Mouse (Mus musculus): ENCODE data around the gene Asb2. TPM values are rescaled to one million over a fixed set of nuclear protein-coding genes. Genes with fewer than 3 reads are reported as not detected.

Asb2 gene
- polyA plus RNA-seq, 1 experiment from 2014 or later, result 0.87 TPM

DNA sequence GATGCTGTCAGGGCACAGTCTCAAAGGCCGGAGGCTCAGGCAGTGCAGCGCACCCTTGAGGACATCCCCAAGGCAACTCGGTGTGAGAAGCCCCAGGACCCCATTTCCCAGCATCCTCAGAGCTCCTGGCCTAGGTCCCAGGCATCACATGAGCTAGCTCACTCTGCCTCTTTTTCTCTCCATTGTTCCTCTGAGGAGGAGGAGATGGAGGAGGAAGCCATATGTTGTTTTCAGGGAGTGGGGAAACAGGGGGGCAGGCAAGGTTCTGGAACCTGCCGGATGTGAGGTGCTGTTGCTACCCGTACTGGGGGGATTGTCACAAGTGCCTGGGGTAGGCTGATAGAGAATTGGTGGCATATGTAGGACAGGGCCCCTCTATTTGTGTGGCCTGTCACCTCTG, 20.3 kb upstream of the Asb2 start:
- no peak for ATAC-seq (ENCODE audit: insufficient number of reproducible peaks, insufficient read depth, low FRiP score, low TSS enrichment, low read depth)
- 71% methylated on average over 5 of the region's 5 CpGs for WGBS

GRCm38 (mm10) chr12:103373530-103374236, 17.9 kb upstream of the Asb2 start:
- Histone ChIP-seq H3K4me1 (no peaks in the 10 kb centered on the region), H3K4me3 (no peak overlapping the region), H3K36me3 (no peaks in the 10 kb centered on the region), H3K27me3 (0 out of 2 replicates have a peak, but pooled peaks cover under 1% of the 10 kb centered on the region), H3K9me3 (no peaks in the 10 kb centered on the region), H3K27ac (no peak overlapping the region), H3K9ac (no peak overlapping the region), H3K4me2 (no peak overlapping the region)
- no peak for ATAC-seq (ENCODE audit: insufficient number of reproducible peaks, insufficient read depth, low FRiP score, low TSS enrichment, low read depth)
- 77% methylated on average over 8 of the region's 8 CpGs for WGBS

More for the DNA sequence above, 20.3 kb upstream of the Asb2 start:
- H3K9ac ChIP-seq, result no peak overlapping the region
- H3K4me3 ChIP-seq, result no peak overlapping the region
- H3K27ac ChIP-seq, result no peak overlapping the region
- no peaks in the 10 kb centered on the region for H3K27me3 ChIP-seq
- H3K4me2 ChIP-seq, result no peak overlapping the region
- H3K36me3 ChIP-seq, result no peaks in the 10 kb centered on the region
- no peaks in the 10 kb centered on the region for H3K9me3 ChIP-seq
- no peaks in the 10 kb centered on the region for H3K4me1 ChIP-seq

GRCm38 (mm10) chr12:103371711-103372110, 15.9 kb upstream of the Asb2 start:
- WGBS, result 30% methylated on average over 6 of the region's 6 CpGs
- no peak overlapping the region for H3K4me2 ChIP-seq
- ATAC-seq (ENCODE audit: insufficient number of reproducible peaks, insufficient read depth, low FRiP score, low TSS enrichment, low read depth), result no peak
- H3K9ac ChIP-seq, result no peak overlapping the region
- H3K4me3 ChIP-seq, result no peak overlapping the region
- H3K4me1 ChIP-seq, result no peaks in the 10 kb centered on the region
- H3K27me3 ChIP-seq, result peaks cover 7% of the 10 kb centered on the region; the same call in 1 of the 2 replicates
- no peaks in the 10 kb centered on the region for H3K9me3 ChIP-seq
- H3K27ac ChIP-seq, result no peak overlapping the region
- no peaks in the 10 kb centered on the region for H3K36me3 ChIP-seq

- WGBS, result 80% methylated on average over 4 of the region's 4 CpGs
Observed at GRCm38 (mm10) chr12:103370861-103371260, 15.1 kb upstream of the Asb2 start.

GRCm38 (mm10) chr12:103368777-103369176, 13.0 kb upstream of the Asb2 start:
- H3K4me2 ChIP-seq, result no peak overlapping the region
- ATAC-seq (ENCODE audit: insufficient number of reproducible peaks, insufficient read depth, low FRiP score, low TSS enrichment, low read depth), result no peak

More at GRCm38 (mm10) chr12:103370861-103371260, 15.1 kb upstream of the Asb2 start:
- ATAC-seq (ENCODE audit: insufficient number of reproducible peaks, insufficient read depth, low FRiP score, low TSS enrichment, low read depth), result no peak
- H3K4me3 ChIP-seq, result no peak overlapping the region
- no peaks in the 10 kb centered on the region for H3K9me3 ChIP-seq
- H3K27ac ChIP-seq, result no peak overlapping the region
- no peaks in the 10 kb centered on the region for H3K4me1 ChIP-seq
- H3K4me2 ChIP-seq, result no peak overlapping the region
- H3K27me3 ChIP-seq, result peaks cover 7% of the 10 kb centered on the region; the same call in 1 of the 2 replicates
- no peaks in the 10 kb centered on the region for H3K36me3 ChIP-seq
- H3K9ac ChIP-seq, result no peak overlapping the region

DNA sequence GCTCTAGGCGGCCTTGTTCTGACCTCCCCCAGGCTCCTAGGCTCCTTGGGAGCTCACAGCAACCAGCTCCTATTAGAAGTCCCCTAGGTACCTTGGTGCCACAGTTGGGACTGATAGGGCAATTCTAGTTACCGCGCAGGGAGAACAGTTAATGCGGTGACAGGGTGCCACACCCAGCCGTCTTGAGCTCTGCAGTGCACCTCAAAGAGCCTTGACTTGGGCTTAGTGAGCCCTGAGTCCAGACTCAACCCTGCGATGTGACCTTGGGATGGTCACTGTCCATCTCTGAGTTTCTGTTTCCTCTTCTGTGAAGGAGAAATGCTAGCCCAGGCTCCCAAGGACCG, 12.5 kb upstream of the Asb2 start:
- no peak for ATAC-seq (ENCODE audit: insufficient number of reproducible peaks, insufficient read depth, low FRiP score, low TSS enrichment, low read depth)

More at GRCm38 (mm10) chr12:103368777-103369176, 13.0 kb upstream of the Asb2 start:
- H3K9ac ChIP-seq, result no peak overlapping the region
- no peak overlapping the region for H3K4me3 ChIP-seq
- peaks cover 7% of the 10 kb centered on the region; the same call in 1 of the 2 replicates for H3K27me3 ChIP-seq
- 59% methylated on average over 2 of the region's 2 CpGs for WGBS
- no peaks in the 10 kb centered on the region for H3K9me3 ChIP-seq
- no peak overlapping the region for H3K27ac ChIP-seq
- H3K4me1 ChIP-seq, result no peaks in the 10 kb centered on the region
- no peaks in the 10 kb centered on the region for H3K36me3 ChIP-seq

GRCm38 (mm10) chr12:103367620-103368325, 12.0 kb upstream of the Asb2 start:
- Histone ChIP-seq H3K27me3 (peaks cover 7% of the 10 kb centered on the region; the same call in 1 of the 2 replicates), H3K9me3 (no peaks in the 10 kb centered on the region), H3K4me3 (no peak overlapping the region), H3K9ac (no peak overlapping the region), H3K27ac (no peak overlapping the region), H3K4me1 (no peaks in the 10 kb centered on the region), H3K36me3 (no peaks in the 10 kb centered on the region), H3K4me2 (peak overlapping the region; percentile 35)
- ATAC-seq (ENCODE audit: insufficient number of reproducible peaks, insufficient read depth, low FRiP score, low TSS enrichment, low read depth), result no peak
- WGBS, result 21% methylated on average over 18 of the region's 18 CpGs

More for the DNA sequence above, 12.5 kb upstream of the Asb2 start:
- Histone ChIP-seq H3K9ac (no peak overlapping the region), H3K27ac (no peak overlapping the region), H3K27me3 (peaks cover 7% of the 10 kb centered on the region; the same call in 1 of the 2 replicates), H3K4me3 (no peak overlapping the region), H3K4me2 (peak overlapping the region; percentile 35), H3K9me3 (no peaks in the 10 kb centered on the region), H3K36me3 (no peaks in the 10 kb centered on the region), H3K4me1 (no peaks in the 10 kb centered on the region)
- WGBS, result 80% methylated on average over 7 of the region's 7 CpGs

DNA sequence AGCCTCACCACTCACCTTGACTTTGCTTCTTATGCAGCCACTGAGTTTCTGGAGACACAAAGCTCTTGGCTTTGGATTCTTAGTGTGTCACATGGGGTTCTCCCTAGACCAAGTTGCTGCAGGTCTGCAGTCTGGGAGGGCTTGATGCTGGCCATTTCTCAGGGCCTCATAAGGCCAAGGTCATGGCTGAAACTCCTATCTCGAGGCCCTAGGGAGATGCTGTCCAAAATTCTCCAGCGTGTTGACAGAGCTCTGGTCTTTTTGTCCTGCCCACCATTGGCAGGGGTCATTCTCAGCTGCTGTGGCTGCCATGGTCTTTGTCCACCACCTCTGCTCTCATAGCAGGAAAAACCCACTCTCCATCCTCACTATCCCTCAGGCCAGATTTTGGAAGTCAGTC, 11.4 kb upstream of the Asb2 start:
- no peak overlapping the region for H3K27ac ChIP-seq
- no peaks in the 10 kb centered on the region for H3K36me3 ChIP-seq
- no peak overlapping the region for H3K4me3 ChIP-seq
- ATAC-seq (ENCODE audit: insufficient number of reproducible peaks, insufficient read depth, low FRiP score, low TSS enrichment, low read depth), result no peak
- peaks cover 7% of the 10 kb centered on the region; the same call in 1 of the 2 replicates for H3K27me3 ChIP-seq
- no peaks in the 10 kb centered on the region for H3K4me1 ChIP-seq
- H3K9ac ChIP-seq, result no peak overlapping the region
- 78% methylated on average over 2 of the region's 2 CpGs for WGBS
- no peak overlapping the region for H3K4me2 ChIP-seq
- H3K9me3 ChIP-seq, result no peaks in the 10 kb centered on the region

- Histone ChIP-seq H3K9me3 (no peaks in the 10 kb centered on the region), H3K4me3 (no peak overlapping the region), H3K27me3 (no peaks in the 10 kb centered on the region; the same call in 1 of the 2 replicates), H3K27ac (no peak overlapping the region), H3K4me1 (peaks cover 6% of the 10 kb centered on the region; the same call in 1 of the 2 replicates), H3K9ac (no peak overlapping the region), H3K4me2 (no peak overlapping the region), H3K36me3 (no peaks in the 10 kb centered on the region)
- 69% methylated on average over 3 of the region's 3 CpGs for WGBS
- no peak for ATAC-seq (ENCODE audit: insufficient number of reproducible peaks, insufficient read depth, low FRiP score, low TSS enrichment, low read depth)
Observed at GRCm38 (mm10) chr12:103362336-103362735, 6.5 kb upstream of the Asb2 start.

GRCm38 (mm10) chr12:103361539-103362307, 5.9 kb upstream of the Asb2 start:
- Histone ChIP-seq H3K36me3 (no peaks in the 10 kb centered on the region), H3K27me3 (no peaks in the 10 kb centered on the region; the same call in 1 of the 2 replicates), H3K4me1 (peaks cover 6% of the 10 kb centered on the region; the same call in 1 of the 2 replicates), H3K9me3 (no peaks in the 10 kb centered on the region), H3K9ac (no peak overlapping the region), H3K27ac (no peak overlapping the region), H3K4me3 (no peak overlapping the region), H3K4me2 (no peak overlapping the region)
- no peak for ATAC-seq (ENCODE audit: insufficient number of reproducible peaks, insufficient read depth, low FRiP score, low TSS enrichment, low read depth)
- 82% methylated on average over 17 of the region's 17 CpGs for WGBS

GRCm38 (mm10) chr12:103360812-103361211, 5.0 kb upstream of the Asb2 start:
- 84% methylated on average over 8 of the region's 8 CpGs for WGBS
- Histone ChIP-seq H3K27ac (no peak overlapping the region), H3K36me3 (no peaks in the 10 kb centered on the region), H3K27me3 (no peaks in the 10 kb centered on the region), H3K4me2 (no peak overlapping the region), H3K9ac (no peak overlapping the region), H3K4me1 (peaks cover 6% of the 10 kb centered on the region; the same call in 1 of the 2 replicates), H3K9me3 (no peaks in the 10 kb centered on the region), H3K4me3 (no peak overlapping the region)
- ATAC-seq (ENCODE audit: insufficient number of reproducible peaks, insufficient read depth, low FRiP score, low TSS enrichment, low read depth), result no peak
